Mouse (Mus musculus): ENCODE results near the gene Pbxip1. TPM values are rescaled to one million over a fixed set of nuclear protein-coding genes. Genes with fewer than 3 reads are reported as not detected.

Pbxip1 gene
- total RNA-seq, 1 experiment = 19.3 TPM

DNA sequence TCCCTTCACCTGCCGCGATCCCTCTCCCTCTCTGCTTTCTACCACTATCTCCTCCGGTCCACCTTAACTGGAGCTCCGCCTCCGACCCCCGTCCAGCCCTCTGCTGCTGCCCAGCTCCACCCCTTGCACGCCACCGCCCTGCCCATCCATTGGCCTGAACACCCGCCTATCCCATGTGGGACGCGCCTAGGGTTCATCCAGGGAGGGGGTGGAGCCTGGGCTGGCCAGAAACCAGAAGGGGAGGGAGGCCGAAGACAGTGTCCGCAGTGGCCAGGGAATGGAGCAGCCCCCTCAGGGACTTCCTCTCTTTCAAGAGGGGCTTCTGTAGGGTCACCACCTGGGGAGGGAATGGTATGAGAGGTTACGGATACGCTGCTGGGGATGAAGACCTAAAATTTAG lies 42.9 kb upstream of the Pbxip1 start:
- in situ Hi-C loops (cut with MboI; ENCODE audit: low sequenced_read_pairs in 2 of 2, unreplicated experiment in 2 of 2) = no loop called here

DNA sequence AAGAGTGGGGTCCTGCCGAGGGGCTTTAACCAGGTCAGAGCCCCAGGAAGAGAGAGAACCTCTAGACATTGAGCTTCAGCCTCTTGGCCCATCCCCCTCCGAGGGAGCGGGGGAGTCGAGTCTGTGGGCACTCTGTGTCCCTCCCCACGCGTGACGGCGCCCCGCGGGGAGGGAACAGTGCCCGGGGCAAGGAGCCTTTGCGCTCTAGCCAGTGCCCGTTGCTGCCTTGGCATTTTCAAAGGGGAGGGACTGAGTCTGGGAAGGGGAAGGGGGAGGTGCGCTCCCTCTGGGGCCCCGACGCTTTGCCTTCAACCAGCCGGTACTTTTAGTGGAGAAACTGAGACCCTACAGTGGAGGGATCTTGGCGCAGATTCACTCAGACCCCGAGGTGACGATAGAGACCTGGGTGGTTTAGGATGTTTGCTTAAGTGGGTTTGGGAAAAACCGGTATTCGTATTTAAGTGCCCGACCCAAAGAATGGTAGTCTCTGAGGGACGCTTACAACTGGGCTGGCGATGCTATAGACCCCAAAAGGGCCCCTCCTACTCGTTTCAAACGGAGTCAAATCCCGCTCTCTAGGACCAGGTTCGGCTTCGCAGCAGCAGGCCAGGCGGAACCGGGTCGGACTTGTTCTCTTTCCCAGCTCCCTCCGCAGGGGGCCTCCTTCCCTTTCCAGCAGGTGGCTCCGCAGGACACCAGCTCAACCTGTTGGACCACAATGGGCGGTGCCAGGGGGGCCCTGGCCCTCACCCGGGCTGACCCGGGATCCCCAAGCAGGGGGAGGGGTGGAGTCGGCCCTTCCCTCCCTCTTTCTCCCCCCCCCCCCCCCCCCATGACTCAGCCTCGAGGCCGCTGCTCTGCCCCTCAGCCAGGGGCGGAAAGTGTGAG lies 42.3 kb upstream of the Pbxip1 start, which contains the start of gene Zbtb7b:
Zbtb7b (minus strand) TSS at position 771 of the 888 bp plus-strand sequence.
- Histone ChIP-seq H3K36me3 (ENCODE audit: control insufficient read depth, insufficient read depth, low read length, poor library complexity, severe bottlenecking) (no peaks in the 10 kb centered on the region; the same call in 1 of the 2 replicates), H3K27ac (ENCODE audit: insufficient read depth, low read depth, low read length, poor library complexity, severe bottlenecking) (peak within 1 kb of the TSS; percentile 72), H3K9me3 (ENCODE audit: control insufficient read depth, insufficient read depth, low read depth, low read length) (no peaks in the 10 kb centered on the region), H3K4me1 (ENCODE audit: control insufficient read depth in 2 of 2, insufficient read depth in 2 of 2, low read length in 2 of 2, poor library complexity in 1 of 2) (peaks cover 0 to 13% of the 10 kb centered on the region in 2 experiments; a peak in 3 of 4 replicates), H3K9ac (ENCODE audit: insufficient read depth, low read depth, low read length, poor library complexity, severe bottlenecking) (peak within 1 kb of the TSS; percentile 68), H3K4me3 (ENCODE audit: insufficient read depth in 1 of 2, low read depth in 1 of 2, low read length in 2 of 2, poor library complexity in 1 of 2, severe bottlenecking in 1 of 2) (peak within 1 kb of the TSS; percentile 72 to 75)
- TF ChIP-seq HCFC1 (IDR thresholded peaks at IDR 0.05; ENCODE audit: borderline replicate concordance, insufficient read depth, low read length) (no peak), ZNF384 (IDR thresholded peaks at IDR 0.05; ENCODE audit: low read depth, low read length) (no peak), CHD2 (IDR thresholded peaks at IDR 0.05; ENCODE audit: low read depth, low read length) (no peak), MAFK (IDR thresholded peaks at IDR 0.05; ENCODE audit: insufficient read depth, low read depth, low read length) (no peak), ZC3H11A (IDR thresholded peaks at IDR 0.05; ENCODE audit: borderline replicate concordance, low read depth, low read length) (no peak)
- in situ Hi-C loops (cut with MboI; ENCODE audit: low sequenced_read_pairs in 2 of 2, unreplicated experiment in 2 of 2) = no loop called here
- DNase-seq (ENCODE audit: low read depth, low spot score) = no peak

More for the DNA sequence above, 42.9 kb upstream of the Pbxip1 start:
- Histone ChIP-seq H3K4me3 (ENCODE audit: insufficient read depth in 1 of 2, low read depth in 1 of 2, low read length in 2 of 2, poor library complexity in 1 of 2, severe bottlenecking in 1 of 2) (peak overlapping the region; percentile 72 to 75), H3K27ac (ENCODE audit: insufficient read depth, low read depth, low read length, poor library complexity, severe bottlenecking) (peak overlapping the region; percentile 72), H3K4me1 (ENCODE audit: control insufficient read depth in 2 of 2, insufficient read depth in 2 of 2, low read length in 2 of 2, poor library complexity in 1 of 2) (peaks cover 0 to 14% of the 10 kb centered on the region in 2 experiments; a peak in 3 of 4 replicates), H3K9me3 (ENCODE audit: control insufficient read depth, insufficient read depth, low read depth, low read length) (no peaks in the 10 kb centered on the region), H3K36me3 (ENCODE audit: control insufficient read depth, insufficient read depth, low read length, poor library complexity, severe bottlenecking) (no peaks in the 10 kb centered on the region; the same call in 1 of the 2 replicates), H3K9ac (ENCODE audit: insufficient read depth, low read depth, low read length, poor library complexity, severe bottlenecking) (peak overlapping the region; percentile 68)
- peak; percentile 93 for DNase-seq (ENCODE audit: low read depth, low spot score)
- no peak for TF ChIP-seq ZNF384 (IDR thresholded peaks at IDR 0.05; ENCODE audit: low read depth, low read length)
- no peak for TF ChIP-seq HCFC1 (IDR thresholded peaks at IDR 0.05; ENCODE audit: borderline replicate concordance, insufficient read depth, low read length)
- TF ChIP-seq CHD2 (IDR thresholded peaks at IDR 0.05; ENCODE audit: low read depth, low read length) = 0 out of 2 replicates have a peak, but pooled peaks have one; percentile 23
- TF ChIP-seq ZC3H11A (IDR thresholded peaks at IDR 0.05; ENCODE audit: borderline replicate concordance, low read depth, low read length) = no peak
- no peak for TF ChIP-seq MAFK (IDR thresholded peaks at IDR 0.05; ENCODE audit: insufficient read depth, low read depth, low read length)

DNA sequence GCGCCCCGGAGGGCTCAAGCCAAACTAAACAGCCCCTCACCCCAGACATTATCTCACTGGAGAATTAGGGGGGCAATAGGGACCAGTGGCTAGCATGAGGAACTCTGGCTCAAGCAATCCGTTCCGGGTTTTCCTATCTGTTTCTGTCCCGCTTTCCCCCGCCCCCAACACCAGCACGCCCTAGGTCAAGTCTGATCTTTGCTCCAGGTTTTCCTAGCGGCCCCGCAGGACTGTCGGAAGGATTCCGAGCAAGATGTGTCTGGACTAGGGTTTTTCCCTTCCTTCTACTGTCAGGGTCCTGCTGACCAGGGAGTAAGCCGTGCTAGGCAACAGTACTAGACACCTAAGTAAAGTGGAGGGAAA lies 41.6 kb upstream of the Pbxip1 start:
- no peak overlapping the region for H3K9ac ChIP-seq (ENCODE audit: insufficient read depth, low read depth, low read length, poor library complexity, severe bottlenecking)
- H3K9me3 ChIP-seq (ENCODE audit: control insufficient read depth, insufficient read depth, low read depth, low read length) = no peaks in the 10 kb centered on the region
- TF ChIP-seq CHD2 (IDR thresholded peaks at IDR 0.05; ENCODE audit: low read depth, low read length) = peak; percentile 77
- 0 out of 2 replicates have a peak, but pooled peaks have one; percentile 8 for TF ChIP-seq ZNF384 (IDR thresholded peaks at IDR 0.05; ENCODE audit: low read depth, low read length)
- TF ChIP-seq HCFC1 (IDR thresholded peaks at IDR 0.05; ENCODE audit: borderline replicate concordance, insufficient read depth, low read length) = 0 out of 2 replicates have a peak, but pooled peaks have one; percentile 64
- TF ChIP-seq ZC3H11A (IDR thresholded peaks at IDR 0.05; ENCODE audit: borderline replicate concordance, low read depth, low read length) = no peak
- H3K36me3 ChIP-seq (ENCODE audit: control insufficient read depth, insufficient read depth, low read length, poor library complexity, severe bottlenecking) = no peaks in the 10 kb centered on the region
- peak; percentile 82 for DNase-seq (ENCODE audit: low read depth, low spot score)
- H3K4me1 ChIP-seq (ENCODE audit: control insufficient read depth in 2 of 2, insufficient read depth in 2 of 2, low read length in 2 of 2, poor library complexity in 1 of 2) = peaks cover 0 to 10% of the 10 kb centered on the region in 2 experiments; a peak in 3 of 4 replicates
- H3K4me3 ChIP-seq (ENCODE audit: insufficient read depth in 1 of 2, low read depth in 1 of 2, low read length in 2 of 2, poor library complexity in 1 of 2, severe bottlenecking in 1 of 2) = peak overlapping the region; percentile 72 to 75
- peak overlapping the region; percentile 72 for H3K27ac ChIP-seq (ENCODE audit: insufficient read depth, low read depth, low read length, poor library complexity, severe bottlenecking)
- in situ Hi-C loops (cut with MboI; ENCODE audit: low sequenced_read_pairs in 2 of 2, unreplicated experiment in 2 of 2) = no loop called here

DNA sequence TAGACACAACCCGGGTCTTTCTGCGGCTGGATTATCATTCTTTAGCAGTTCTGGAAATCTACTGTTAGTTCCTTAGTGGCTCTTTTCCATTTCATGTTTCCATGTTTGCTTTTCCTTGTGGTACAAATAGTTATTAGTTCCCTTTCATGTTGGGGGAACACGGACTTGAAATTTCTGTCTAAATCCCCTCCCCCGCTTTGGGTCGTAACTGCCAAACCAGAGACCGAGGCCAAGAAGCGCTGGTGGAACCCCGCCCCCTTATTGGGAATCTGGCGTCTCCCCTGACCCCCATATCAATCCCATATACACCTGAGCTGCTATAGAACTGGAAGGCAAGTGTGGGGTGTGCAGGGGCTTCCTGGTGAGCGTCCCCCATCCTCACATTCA lies 41.1 kb upstream of the Pbxip1 start:
- in situ Hi-C loops (cut with MboI; ENCODE audit: low sequenced_read_pairs in 2 of 2, unreplicated experiment in 2 of 2) = no loop called here
- H3K36me3 ChIP-seq (ENCODE audit: control insufficient read depth, insufficient read depth, low read length, poor library complexity, severe bottlenecking) = no peaks in the 10 kb centered on the region
- no peak for TF ChIP-seq ZNF384 (IDR thresholded peaks at IDR 0.05; ENCODE audit: low read depth, low read length)
- TF ChIP-seq CHD2 (IDR thresholded peaks at IDR 0.05; ENCODE audit: low read depth, low read length) = no peak
- no peak for TF ChIP-seq HCFC1 (IDR thresholded peaks at IDR 0.05; ENCODE audit: borderline replicate concordance, insufficient read depth, low read length)
- no peak for TF ChIP-seq MAFK (IDR thresholded peaks at IDR 0.05; ENCODE audit: insufficient read depth, low read depth, low read length)
- TF ChIP-seq ZC3H11A (IDR thresholded peaks at IDR 0.05; ENCODE audit: borderline replicate concordance, low read depth, low read length) = no peak
- DNase-seq (ENCODE audit: low read depth, low spot score) = no peak
- no peak overlapping the region for H3K27ac ChIP-seq (ENCODE audit: insufficient read depth, low read depth, low read length, poor library complexity, severe bottlenecking)
- H3K9ac ChIP-seq (ENCODE audit: insufficient read depth, low read depth, low read length, poor library complexity, severe bottlenecking) = no peak overlapping the region; the same call in 1 of the 2 replicates
- no peaks in the 10 kb centered on the region for H3K9me3 ChIP-seq (ENCODE audit: control insufficient read depth, insufficient read depth, low read depth, low read length)
- peak overlapping the region; percentile 64 to 72 for H3K4me3 ChIP-seq (ENCODE audit: insufficient read depth in 1 of 2, low read depth in 1 of 2, low read length in 2 of 2, poor library complexity in 1 of 2, severe bottlenecking in 1 of 2)
- peaks cover 0 to 8% of the 10 kb centered on the region in 2 experiments; a peak in 3 of 4 replicates for H3K4me1 ChIP-seq (ENCODE audit: control insufficient read depth in 2 of 2, insufficient read depth in 2 of 2, low read length in 2 of 2, poor library complexity in 1 of 2)

All from ES-E14 (cell line).